Mouse (Mus musculus): ENCODE measurements at regions not wholly inside any gene's neighbourhood (a gene's known extent, or its start where the extent isn't known, plus 50 kb on each side); places are given as distances from the start of the nearest gene placed in this dataset.
A peak's percentile ranks its signal among the peaks of the same experiment; 100 is the strongest.

- WGBS = 81% methylated on average over 4 of the region's 4 CpGs
- H3K9ac ChIP-seq (replicated peaks; ENCODE audit: low read depth) = no peak overlapping the region
Observed at GRCm38 (mm10) chr12:119034828-119035227, 68.6 kb upstream of the Abcb5 start.

GRCm38 (mm10) chr12:119028711-119029110, 62.5 kb upstream of the Abcb5 start:
- H3K9ac ChIP-seq (replicated peaks; ENCODE audit: low read depth) = no peak overlapping the region
- no peaks in the 10 kb centered on the region for H3K27me3 ChIP-seq (replicated peaks; ENCODE audit: insufficient read depth, low read length)
- H3K36me3 ChIP-seq (ENCODE audit: insufficient read depth, low read length) = no peaks in the 10 kb centered on the region
- no peaks in the 10 kb centered on the region for H3K4me1 ChIP-seq (ENCODE audit: insufficient read depth, low read depth, low read length)
- no peak overlapping the region for H3K4me2 ChIP-seq (replicated peaks; ENCODE audit: low read depth, low read length)
- DNase-seq (ENCODE audit: low spot score) (no peak), ATAC-seq (no peak)
- WGBS = 70% methylated on average over 2 of the region's 2 CpGs
- no peak for TF ChIP-seq CTCF (IDR thresholded peaks at IDR 0.05)
- no peaks in the 10 kb centered on the region for H3K9me3 ChIP-seq (ENCODE audit: low read length)
- no peak overlapping the region for H3K27ac ChIP-seq (ENCODE audit: low read length)
- no peak overlapping the region for H3K4me3 ChIP-seq (ENCODE audit: low read depth, low read length)

More at GRCm38 (mm10) chr12:119034828-119035227, 68.6 kb upstream of the Abcb5 start:
- no peak overlapping the region for H3K27ac ChIP-seq (ENCODE audit: low read length)
- ATAC-seq (no peak), DNase-seq (ENCODE audit: low spot score) (no peak)
- H3K4me3 ChIP-seq (ENCODE audit: low read depth, low read length) = no peak overlapping the region
- H3K4me1 ChIP-seq (ENCODE audit: insufficient read depth, low read depth, low read length) = no peaks in the 10 kb centered on the region
- H3K36me3 ChIP-seq (ENCODE audit: insufficient read depth, low read length) = no peaks in the 10 kb centered on the region
- no peak for TF ChIP-seq EP300 (IDR thresholded peaks at IDR 0.05)
- TF ChIP-seq CTCF (IDR thresholded peaks at IDR 0.05) = no peak
- H3K4me2 ChIP-seq (replicated peaks; ENCODE audit: low read depth, low read length) = no peak overlapping the region
- H3K27me3 ChIP-seq (replicated peaks; ENCODE audit: insufficient read depth, low read length) = no peaks in the 10 kb centered on the region
- no peaks in the 10 kb centered on the region for H3K9me3 ChIP-seq (ENCODE audit: low read length)

GRCm38 (mm10) chr12:119028161-119028560, 61.9 kb upstream of the Abcb5 start:
- Histone ChIP-seq H3K4me2 (replicated peaks; ENCODE audit: low read depth, low read length) (no peak overlapping the region), H3K36me3 (ENCODE audit: insufficient read depth, low read length) (no peaks in the 10 kb centered on the region), H3K27ac (ENCODE audit: low read length) (no peak overlapping the region), H3K4me3 (ENCODE audit: low read depth, low read length) (no peak overlapping the region), H3K9me3 (ENCODE audit: low read length) (no peaks in the 10 kb centered on the region), H3K4me1 (ENCODE audit: insufficient read depth, low read depth, low read length) (no peaks in the 10 kb centered on the region), H3K9ac (replicated peaks; ENCODE audit: low read depth) (no peak overlapping the region), H3K27me3 (replicated peaks; ENCODE audit: insufficient read depth, low read length) (no peaks in the 10 kb centered on the region)
- DNase-seq (ENCODE audit: low spot score) = no peak
- 89% methylated on average over 2 of the region's 2 CpGs for WGBS
- no peak for TF ChIP-seq CTCF (IDR thresholded peaks at IDR 0.05)
- no peak for TF ChIP-seq EP300 (IDR thresholded peaks at IDR 0.05)
- no peak for ATAC-seq

- Histone ChIP-seq H3K9me3 (ENCODE audit: low read length) (no peaks in the 10 kb centered on the region), H3K4me2 (replicated peaks; ENCODE audit: low read depth, low read length) (no peak overlapping the region), H3K4me1 (ENCODE audit: insufficient read depth, low read depth, low read length) (no peaks in the 10 kb centered on the region), H3K27me3 (replicated peaks; ENCODE audit: insufficient read depth, low read length) (no peaks in the 10 kb centered on the region), H3K36me3 (ENCODE audit: insufficient read depth, low read length) (no peaks in the 10 kb centered on the region), H3K4me3 (ENCODE audit: low read depth, low read length) (no peak overlapping the region), H3K9ac (replicated peaks; ENCODE audit: low read depth) (no peak overlapping the region), H3K27ac (ENCODE audit: low read length) (no peak overlapping the region)
- 0 out of 2 replicates have a peak, but pooled peaks have one; percentile 14 for ATAC-seq
- DNase-seq (ENCODE audit: low spot score) = peak; percentile 52
- 36% methylated on average over 4 of the region's 4 CpGs for WGBS
- no peak for TF ChIP-seq CTCF (IDR thresholded peaks at IDR 0.05)
- no peak for TF ChIP-seq EP300 (IDR thresholded peaks at IDR 0.05)
Observed at GRCm38 (mm10) chr12:119027701-119028100, 61.5 kb upstream of the Abcb5 start.

GRCm38 (mm10) chr12:119026311-119026710, 60.1 kb upstream of the Abcb5 start:
- WGBS = 60% methylated on average over 1 of the region's 1 CpGs
- peak; percentile 77 for TF ChIP-seq CTCF (IDR thresholded peaks at IDR 0.05)
- TF ChIP-seq EP300 (IDR thresholded peaks at IDR 0.05) = no peak

GRCm38 (mm10) chr12:119024063-119024462, 57.8 kb upstream of the Abcb5 start:
- ATAC-seq = no peak
- H3K27ac ChIP-seq (ENCODE audit: low read length) = no peak overlapping the region
- H3K4me2 ChIP-seq (replicated peaks; ENCODE audit: low read depth, low read length) = no peak overlapping the region
- no peaks in the 10 kb centered on the region for H3K9me3 ChIP-seq (ENCODE audit: low read length)
- H3K9ac ChIP-seq (replicated peaks; ENCODE audit: low read depth) = no peak overlapping the region
- no peak for DNase-seq (ENCODE audit: low spot score)
- H3K4me1 ChIP-seq (ENCODE audit: insufficient read depth, low read depth, low read length) = no peaks in the 10 kb centered on the region
- no peaks in the 10 kb centered on the region for H3K27me3 ChIP-seq (replicated peaks; ENCODE audit: insufficient read depth, low read length)
- no peaks in the 10 kb centered on the region for H3K36me3 ChIP-seq (ENCODE audit: insufficient read depth, low read length)
- H3K4me3 ChIP-seq (ENCODE audit: low read depth, low read length) = no peak overlapping the region
- 26% methylated on average over 1 of the region's 1 CpGs for WGBS
- TF ChIP-seq EP300 (IDR thresholded peaks at IDR 0.05) = no peak
- no peak for TF ChIP-seq CTCF (IDR thresholded peaks at IDR 0.05)

More at GRCm38 (mm10) chr12:119026311-119026710, 60.1 kb upstream of the Abcb5 start:
- H3K27ac ChIP-seq (ENCODE audit: low read length) = no peak overlapping the region
- DNase-seq (ENCODE audit: low spot score) (peak; percentile 58), ATAC-seq (no peak)
- H3K4me2 ChIP-seq (replicated peaks; ENCODE audit: low read depth, low read length) = no peak overlapping the region
- no peaks in the 10 kb centered on the region for H3K27me3 ChIP-seq (replicated peaks; ENCODE audit: insufficient read depth, low read length)
- H3K9ac ChIP-seq (replicated peaks; ENCODE audit: low read depth) = no peak overlapping the region
- H3K9me3 ChIP-seq (ENCODE audit: low read length) = no peaks in the 10 kb centered on the region
- no peaks in the 10 kb centered on the region for H3K4me1 ChIP-seq (ENCODE audit: insufficient read depth, low read depth, low read length)
- no peak overlapping the region for H3K4me3 ChIP-seq (ENCODE audit: low read depth, low read length)
- H3K36me3 ChIP-seq (ENCODE audit: insufficient read depth, low read length) = no peaks in the 10 kb centered on the region
